Mouse (Mus musculus) liver, adult 2 months (tissue): Measurements from ENCODE around the gene Inpp5d.

Experiments used
- CTCF ChIP-seq: fragments of 200-500 bp; IDR thresholded peaks from 2 replicates; pipeline ENCODE4 v1.5.1; 2011; ENCODE audit warnings: low read depth, low read length, control low read depth
- POLR2A ChIP-seq: fragments of 200-500 bp; IDR thresholded peaks from 2 replicates; pipeline ENCODE4 v1.6.1; 2011; ENCODE audit warnings: low read length, control low read depth; ENCODE audit not compliant: insufficient read depth; ENCODE audit errors: extremely low read depth

DNA sequence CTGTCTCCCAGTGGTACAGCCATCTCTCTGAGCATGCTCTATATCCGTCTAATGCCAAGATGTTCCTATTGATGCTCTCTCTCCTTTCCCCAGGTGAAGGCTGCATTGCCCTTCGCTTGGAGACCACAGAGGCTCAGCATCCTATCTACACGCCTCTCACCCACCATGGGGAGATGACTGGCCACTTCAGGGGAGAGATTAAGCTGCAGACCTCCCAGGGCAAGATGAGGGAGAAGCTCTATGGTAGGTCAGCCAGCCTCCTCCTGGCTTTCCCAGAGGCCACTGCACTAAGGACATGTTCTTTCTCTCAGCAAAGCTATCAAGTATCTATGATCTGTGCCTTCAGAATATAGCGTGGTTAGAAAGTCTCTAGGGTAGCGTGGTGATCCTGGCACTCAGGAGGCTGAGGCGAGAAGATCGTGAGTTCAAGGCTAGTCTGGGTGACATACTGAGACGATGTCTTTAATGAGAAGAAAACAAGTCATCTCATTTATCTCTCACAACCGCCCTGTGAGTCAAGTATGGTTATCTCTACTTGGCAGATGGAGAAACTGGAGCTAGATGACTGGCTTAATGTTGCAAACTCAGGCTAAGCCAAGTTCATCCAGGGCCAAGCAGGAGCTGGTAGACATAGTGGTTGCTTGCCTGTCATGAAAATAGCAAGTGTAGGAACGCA is 92.0 kb downstream of the Inpp5d start:
- TF ChIP-seq CTCF (no peak), POLR2A (no peak)
